ENCODE assay signal across 35 mouse cellular contexts in genomic region chr9:99336538-99336937, GRCm38 (mm10).
"Had no signal": no experiment of that assay in that cellular context is flagged by ENCODE, and none has a peak within 500 bp of the region (broad histone marks: within the 10 kb centered on the region; RNA-seq: fewer than 3 reads in every experiment).

No protein-coding gene starts in this region.

- H3K4me2 ChIP-seq: heart, embryonic 11.5 days; heart, embryonic 12.5 days; heart, embryonic 13.5 days; heart, embryonic 15.5 days; hindbrain, embryonic 12.5 days; hindbrain, embryonic 13.5 days; hindbrain, embryonic 14.5 days; hindbrain, embryonic 15.5 days; intestine, embryonic 15.5 days; kidney, embryonic 15.5 days had no signal

- H3K9ac ChIP-seq: heart, embryonic 12.5 days; heart, embryonic 13.5 days; heart, embryonic 15.5 days; hindbrain, embryonic 12.5 days; hindbrain, embryonic 13.5 days; hindbrain, embryonic 14.5 days; hindbrain, embryonic 15.5 days; intestine, embryonic 15.5 days; kidney, embryonic 15.5 days had no signal

- H3K27ac ChIP-seq: heart, embryonic 10.5 days; heart, embryonic 13.5 days; heart, embryonic 15.5 days; hindbrain, embryonic 10.5 days; hindbrain, embryonic 12.5 days; hindbrain, embryonic 13.5 days; hindbrain, embryonic 14.5 days; hindbrain, embryonic 15.5 days; hindbrain, postnatal 0 days; intestine, embryonic 15.5 days; kidney, embryonic 15.5 days; kidney, postnatal 0 days; layer of hippocampus, adult 2 months had no signal

- ATAC-seq: hindbrain, embryonic 16.5 days; hindbrain, postnatal 0 days; inflammation-experienced regulatory T-cells, adult 6 months; intestine, embryonic 15.5 days; intestine, embryonic 16.5 days; intestine, postnatal 0 days had no signal

- H3K9me3 ChIP-seq: heart, embryonic 10.5 days; heart, embryonic 12.5 days; heart, embryonic 13.5 days; heart, embryonic 15.5 days; hindbrain, embryonic 10.5 days; hindbrain, embryonic 12.5 days; hindbrain, embryonic 13.5 days; hindbrain, embryonic 15.5 days; intestine, embryonic 15.5 days; kidney, embryonic 15.5 days had no signal

- H3K4me3 ChIP-seq: heart, embryonic 10.5 days; heart, embryonic 12.5 days; heart, embryonic 13.5 days; heart, embryonic 15.5 days; hindbrain, embryonic 10.5 days; hindbrain, embryonic 12.5 days; hindbrain, embryonic 13.5 days; hindbrain, embryonic 15.5 days; intestine, embryonic 15.5 days; kidney, embryonic 15.5 days; layer of hippocampus, adult 2 months had no signal

- DNase-seq: heart, postnatal 10 days; heart, postnatal 14 days; heart, postnatal 36 days; heart, postnatal 4 days; kidney, adult 11 months; kidney, adult 18-20 months; kidney, adult 2 months; kidney, adult 8-10 months; kidney, adult 9 months; kidney, postnatal 10 days; kidney, postnatal 14 days; kidney, postnatal 25 days; kidney, postnatal 36 days; kidney, postnatal 4 days; layer of hippocampus, adult 9-11 months; layer of hippocampus, postnatal 36 days had no signal

- H3K27me3 ChIP-seq: heart, embryonic 13.5 days; heart, embryonic 15.5 days; hindbrain, embryonic 12.5 days; hindbrain, embryonic 13.5 days; hindbrain, embryonic 15.5 days; intestine, embryonic 15.5 days; kidney, embryonic 15.5 days had no signal

- H3K4me1 ChIP-seq: hindbrain, embryonic 12.5 days; hindbrain, embryonic 13.5 days; hindbrain, embryonic 15.5 days; intestine, embryonic 15.5 days; kidney, embryonic 15.5 days had no signal

- H3K36me3 ChIP-seq: heart, embryonic 10.5 days; heart, embryonic 12.5 days; heart, embryonic 13.5 days; heart, embryonic 15.5 days; hindbrain, embryonic 10.5 days; hindbrain, embryonic 12.5 days; hindbrain, embryonic 13.5 days; hindbrain, embryonic 15.5 days; intestine, embryonic 15.5 days; kidney, embryonic 15.5 days had no signal
